Mouse (Mus musculus) spleen, adult 2 months (tissue): ENCODE data around the gene Sap30bp.
A peak's percentile ranks its signal among the peaks of the same experiment; 100 is the strongest.

Experiments used
- CTCF ChIP-seq: fragments of 200-500 bp; IDR thresholded peaks from 2 replicates; pipeline ENCODE4 v1.5.1; 2011; ENCODE audit warnings: mild to moderate bottlenecking, inconsistent platforms; ENCODE audit not compliant: insufficient read depth, insufficient read length, insufficient replicate concordance; ENCODE audit errors: extremely low read depth
- POLR2A ChIP-seq: fragments of 200-500 bp; IDR thresholded peaks from 2 replicates; pipeline ENCODE4 v1.6.1; 2011; ENCODE audit warnings: low read depth, low read length, inconsistent platforms

DNA sequence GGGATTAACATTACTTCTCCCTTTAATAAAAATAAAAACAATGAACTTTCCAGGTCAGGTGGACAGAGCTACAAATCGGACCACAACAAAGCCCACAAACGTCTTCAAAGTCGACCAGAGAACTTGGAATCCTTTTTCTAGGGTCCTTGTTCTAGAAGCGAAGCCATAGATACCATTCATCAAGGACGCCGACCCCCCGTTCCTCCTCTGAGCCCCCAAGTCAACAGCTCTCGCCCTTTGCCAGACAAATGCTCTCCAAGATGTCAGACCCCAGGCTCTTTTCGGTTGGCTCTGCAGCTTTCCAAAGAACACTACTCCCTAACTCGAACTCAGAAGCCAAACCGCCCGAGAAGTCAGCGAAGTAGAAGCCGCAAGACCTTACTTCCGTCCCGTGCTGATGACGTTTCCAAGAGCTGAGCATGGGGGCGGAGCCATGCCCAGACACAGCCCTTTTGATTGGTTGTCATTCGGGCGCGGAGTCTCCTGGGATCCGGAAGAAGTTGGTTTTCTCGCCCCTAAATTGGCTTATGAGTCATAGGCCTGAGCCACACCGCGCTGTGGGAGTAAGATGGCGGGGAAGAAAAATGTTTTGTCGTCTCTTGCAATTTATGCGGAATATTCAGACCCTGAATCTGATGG is at the start of gene Sap30bp, which contains the start of gene Recql5:
- TF ChIP-seq CTCF (no peak), POLR2A (peak; percentile 0; the same call in 1 of the 2 replicates)
